Mouse (Mus musculus): ENCODE results near the gene Fam198a. TPM values are rescaled to one million over a fixed set of nuclear protein-coding genes. Genes with fewer than 3 reads are reported as not detected.

Gene Fam198a
- polyA plus RNA-seq, 1 experiment from 2014 or later: 2.9 TPM

GRCm38 (mm10) chr9:121908321-121908720, 42.5 kb upstream of the Fam198a start:
- H3K27me3 ChIP-seq (replicated peaks; ENCODE audit: control insufficient read depth, insufficient read depth, low read length): no peaks in the 10 kb centered on the region
- H3K9me3 ChIP-seq (ENCODE audit: control insufficient read depth, low read length): no peaks in the 10 kb centered on the region
- no peak overlapping the region for H3K27ac ChIP-seq (ENCODE audit: low read depth, low read length)
- no peak overlapping the region for H3K4me3 ChIP-seq (ENCODE audit: low read length)
- no peak overlapping the region for H3K4me2 ChIP-seq (ENCODE audit: low read length)
- no peak for ATAC-seq
- no peak overlapping the region for H3K9ac ChIP-seq (ENCODE audit: low read depth, low read length)
- no peaks in the 10 kb centered on the region for H3K36me3 ChIP-seq (ENCODE audit: control insufficient read depth, insufficient read depth, low read length)
- WGBS: 92% methylated on average over 17 of the region's 17 CpGs
- H3K4me1 ChIP-seq (ENCODE audit: control insufficient read depth, insufficient read depth, low read depth, low read length): no peaks in the 10 kb centered on the region

- ATAC-seq: no peak
- Histone ChIP-seq H3K27ac (ENCODE audit: low read depth, low read length) (no peak overlapping the region), H3K4me3 (ENCODE audit: low read length) (no peak overlapping the region), H3K4me2 (ENCODE audit: low read length) (no peak overlapping the region), H3K4me1 (ENCODE audit: control insufficient read depth, insufficient read depth, low read depth, low read length) (no peaks in the 10 kb centered on the region), H3K36me3 (ENCODE audit: control insufficient read depth, insufficient read depth, low read length) (no peaks in the 10 kb centered on the region), H3K9ac (ENCODE audit: low read depth, low read length) (no peak overlapping the region), H3K27me3 (replicated peaks; ENCODE audit: control insufficient read depth, insufficient read depth, low read length) (no peaks in the 10 kb centered on the region), H3K9me3 (ENCODE audit: control insufficient read depth, low read length) (no peaks in the 10 kb centered on the region)
- WGBS: 79% methylated on average over 6 of the region's 6 CpGs
These were observed 41.2 kb upstream of the Fam198a start for GRCm38 (mm10) chr9:121909635-121910034.

GRCm38 (mm10) chr9:121911196-121911595, 39.6 kb upstream of the Fam198a start:
- Histone ChIP-seq H3K36me3 (ENCODE audit: control insufficient read depth, insufficient read depth, low read length) (no peaks in the 10 kb centered on the region), H3K9ac (ENCODE audit: low read depth, low read length) (no peak overlapping the region), H3K4me1 (ENCODE audit: control insufficient read depth, insufficient read depth, low read depth, low read length) (no peaks in the 10 kb centered on the region), H3K4me2 (ENCODE audit: low read length) (no peak overlapping the region), H3K27ac (ENCODE audit: low read depth, low read length) (no peak overlapping the region), H3K27me3 (replicated peaks; ENCODE audit: control insufficient read depth, insufficient read depth, low read length) (no peaks in the 10 kb centered on the region), H3K9me3 (ENCODE audit: control insufficient read depth, low read length) (no peaks in the 10 kb centered on the region), H3K4me3 (ENCODE audit: low read length) (no peak overlapping the region)
- WGBS: 92% methylated on average over 7 of the region's 7 CpGs
- no peak for ATAC-seq

GRCm38 (mm10) chr9:121912786-121913185, 38.0 kb upstream of the Fam198a start:
- no peaks in the 10 kb centered on the region for H3K9me3 ChIP-seq (ENCODE audit: control insufficient read depth, low read length)
- no peaks in the 10 kb centered on the region for H3K36me3 ChIP-seq (ENCODE audit: control insufficient read depth, insufficient read depth, low read length)
- H3K4me1 ChIP-seq (ENCODE audit: control insufficient read depth, insufficient read depth, low read depth, low read length): no peaks in the 10 kb centered on the region
- H3K9ac ChIP-seq (ENCODE audit: low read depth, low read length): no peak overlapping the region
- no peak overlapping the region for H3K4me3 ChIP-seq (ENCODE audit: low read length)
- H3K27ac ChIP-seq (ENCODE audit: low read depth, low read length): no peak overlapping the region
- no peak overlapping the region for H3K4me2 ChIP-seq (ENCODE audit: low read length)
- no peaks in the 10 kb centered on the region for H3K27me3 ChIP-seq (replicated peaks; ENCODE audit: control insufficient read depth, insufficient read depth, low read length)
- WGBS: 85% methylated on average over 4 of the region's 4 CpGs
- ATAC-seq: no peak

GRCm38 (mm10) chr9:121914226-121914757, 36.5 kb upstream of the Fam198a start:
- H3K4me2 ChIP-seq (ENCODE audit: low read length): no peak overlapping the region
- no peak overlapping the region for H3K9ac ChIP-seq (ENCODE audit: low read depth, low read length)
- no peak for ATAC-seq
- no peak overlapping the region for H3K4me3 ChIP-seq (ENCODE audit: low read length)
- no peak overlapping the region for H3K27ac ChIP-seq (ENCODE audit: low read depth, low read length)
- H3K36me3 ChIP-seq (ENCODE audit: control insufficient read depth, insufficient read depth, low read length): no peaks in the 10 kb centered on the region
- no peaks in the 10 kb centered on the region for H3K9me3 ChIP-seq (ENCODE audit: control insufficient read depth, low read length)
- H3K27me3 ChIP-seq (replicated peaks; ENCODE audit: control insufficient read depth, insufficient read depth, low read length): no peaks in the 10 kb centered on the region
- WGBS: 85% methylated on average over 8 of the region's 8 CpGs
- no peaks in the 10 kb centered on the region for H3K4me1 ChIP-seq (ENCODE audit: control insufficient read depth, insufficient read depth, low read depth, low read length)

GRCm38 (mm10) chr9:121915056-121915455, 35.7 kb upstream of the Fam198a start:
- no peak overlapping the region for H3K27ac ChIP-seq (ENCODE audit: low read depth, low read length)
- WGBS: 93% methylated on average over 10 of the region's 10 CpGs
- H3K9ac ChIP-seq (ENCODE audit: low read depth, low read length): no peak overlapping the region
- no peaks in the 10 kb centered on the region for H3K27me3 ChIP-seq (replicated peaks; ENCODE audit: control insufficient read depth, insufficient read depth, low read length)
- no peak for ATAC-seq
- no peak overlapping the region for H3K4me2 ChIP-seq (ENCODE audit: low read length)
- no peaks in the 10 kb centered on the region for H3K4me1 ChIP-seq (ENCODE audit: control insufficient read depth, insufficient read depth, low read depth, low read length)
- no peaks in the 10 kb centered on the region for H3K9me3 ChIP-seq (ENCODE audit: control insufficient read depth, low read length)
- no peaks in the 10 kb centered on the region for H3K36me3 ChIP-seq (ENCODE audit: control insufficient read depth, insufficient read depth, low read length)
- H3K4me3 ChIP-seq (ENCODE audit: low read length): no peak overlapping the region

- Histone ChIP-seq H3K4me1 (ENCODE audit: control insufficient read depth, insufficient read depth, low read depth, low read length) (no peaks in the 10 kb centered on the region), H3K27me3 (replicated peaks; ENCODE audit: control insufficient read depth, insufficient read depth, low read length) (no peaks in the 10 kb centered on the region), H3K4me3 (ENCODE audit: low read length) (no peak within 1 kb of the TSS), H3K4me2 (ENCODE audit: low read length) (no peak within 1 kb of the TSS), H3K9ac (ENCODE audit: low read depth, low read length) (no peak within 1 kb of the TSS), H3K9me3 (ENCODE audit: control insufficient read depth, low read length) (no peaks in the 10 kb centered on the region), H3K27ac (ENCODE audit: low read depth, low read length) (no peak within 1 kb of the TSS), H3K36me3 (ENCODE audit: control insufficient read depth, insufficient read depth, low read length) (no peaks in the 10 kb centered on the region)
- WGBS: 83% methylated on average over 8 of the region's 8 CpGs
- ATAC-seq: no peak
These were observed 34.7 kb upstream of the Fam198a start, which contains the start of gene Cyp8b1 for GRCm38 (mm10) chr9:121916102-121916501. Cyp8b1 (minus strand) TSS chr9:121916305.

GRCm38 (mm10) chr9:121919027-121919501, 31.7 kb upstream of the Fam198a start:
- no peak overlapping the region for H3K27ac ChIP-seq (ENCODE audit: low read depth, low read length)
- H3K27me3 ChIP-seq (replicated peaks; ENCODE audit: control insufficient read depth, insufficient read depth, low read length): no peaks in the 10 kb centered on the region
- no peak overlapping the region for H3K4me2 ChIP-seq (ENCODE audit: low read length)
- WGBS: 73% methylated on average over 10 of the region's 10 CpGs
- no peaks in the 10 kb centered on the region for H3K36me3 ChIP-seq (ENCODE audit: control insufficient read depth, insufficient read depth, low read length)
- H3K4me3 ChIP-seq (ENCODE audit: low read length): no peak overlapping the region
- H3K9me3 ChIP-seq (ENCODE audit: control insufficient read depth, low read length): no peaks in the 10 kb centered on the region
- H3K9ac ChIP-seq (ENCODE audit: low read depth, low read length): no peak overlapping the region
- H3K4me1 ChIP-seq (ENCODE audit: control insufficient read depth, insufficient read depth, low read depth, low read length): no peaks in the 10 kb centered on the region
- no peak for ATAC-seq

- no peak for ATAC-seq
- 87% methylated on average over 8 of the region's 8 CpGs for WGBS
- H3K27me3 ChIP-seq (replicated peaks; ENCODE audit: control insufficient read depth, insufficient read depth, low read length): no peaks in the 10 kb centered on the region
These were observed 27.3 kb upstream of the Fam198a start for GRCm38 (mm10) chr9:121923443-121923842.

GRCm38 (mm10) chr9:121923906-121924305, 26.9 kb upstream of the Fam198a start:
- no peaks in the 10 kb centered on the region for H3K9me3 ChIP-seq (ENCODE audit: control insufficient read depth, low read length)
- H3K9ac ChIP-seq (ENCODE audit: low read depth, low read length): no peak overlapping the region
- no peak overlapping the region for H3K4me2 ChIP-seq (ENCODE audit: low read length)
- H3K27ac ChIP-seq (ENCODE audit: low read depth, low read length): no peak overlapping the region
- no peaks in the 10 kb centered on the region for H3K36me3 ChIP-seq (ENCODE audit: control insufficient read depth, insufficient read depth, low read length)
- H3K27me3 ChIP-seq (replicated peaks; ENCODE audit: control insufficient read depth, insufficient read depth, low read length): no peaks in the 10 kb centered on the region
- WGBS: 79% methylated on average over 5 of the region's 5 CpGs
- no peaks in the 10 kb centered on the region for H3K4me1 ChIP-seq (ENCODE audit: control insufficient read depth, insufficient read depth, low read depth, low read length)
- no peak for ATAC-seq
- H3K4me3 ChIP-seq (ENCODE audit: low read length): no peak overlapping the region

More at GRCm38 (mm10) chr9:121923443-121923842, 27.3 kb upstream of the Fam198a start:
- H3K4me2 ChIP-seq (ENCODE audit: low read length): no peak overlapping the region
- no peak overlapping the region for H3K27ac ChIP-seq (ENCODE audit: low read depth, low read length)
- H3K36me3 ChIP-seq (ENCODE audit: control insufficient read depth, insufficient read depth, low read length): no peaks in the 10 kb centered on the region
- no peaks in the 10 kb centered on the region for H3K9me3 ChIP-seq (ENCODE audit: control insufficient read depth, low read length)
- H3K4me3 ChIP-seq (ENCODE audit: low read length): no peak overlapping the region
- H3K9ac ChIP-seq (ENCODE audit: low read depth, low read length): no peak overlapping the region
- no peaks in the 10 kb centered on the region for H3K4me1 ChIP-seq (ENCODE audit: control insufficient read depth, insufficient read depth, low read depth, low read length)
